Mouse (Mus musculus): Measurements from ENCODE around the gene Ehd1.

Gene Ehd1

DNA sequence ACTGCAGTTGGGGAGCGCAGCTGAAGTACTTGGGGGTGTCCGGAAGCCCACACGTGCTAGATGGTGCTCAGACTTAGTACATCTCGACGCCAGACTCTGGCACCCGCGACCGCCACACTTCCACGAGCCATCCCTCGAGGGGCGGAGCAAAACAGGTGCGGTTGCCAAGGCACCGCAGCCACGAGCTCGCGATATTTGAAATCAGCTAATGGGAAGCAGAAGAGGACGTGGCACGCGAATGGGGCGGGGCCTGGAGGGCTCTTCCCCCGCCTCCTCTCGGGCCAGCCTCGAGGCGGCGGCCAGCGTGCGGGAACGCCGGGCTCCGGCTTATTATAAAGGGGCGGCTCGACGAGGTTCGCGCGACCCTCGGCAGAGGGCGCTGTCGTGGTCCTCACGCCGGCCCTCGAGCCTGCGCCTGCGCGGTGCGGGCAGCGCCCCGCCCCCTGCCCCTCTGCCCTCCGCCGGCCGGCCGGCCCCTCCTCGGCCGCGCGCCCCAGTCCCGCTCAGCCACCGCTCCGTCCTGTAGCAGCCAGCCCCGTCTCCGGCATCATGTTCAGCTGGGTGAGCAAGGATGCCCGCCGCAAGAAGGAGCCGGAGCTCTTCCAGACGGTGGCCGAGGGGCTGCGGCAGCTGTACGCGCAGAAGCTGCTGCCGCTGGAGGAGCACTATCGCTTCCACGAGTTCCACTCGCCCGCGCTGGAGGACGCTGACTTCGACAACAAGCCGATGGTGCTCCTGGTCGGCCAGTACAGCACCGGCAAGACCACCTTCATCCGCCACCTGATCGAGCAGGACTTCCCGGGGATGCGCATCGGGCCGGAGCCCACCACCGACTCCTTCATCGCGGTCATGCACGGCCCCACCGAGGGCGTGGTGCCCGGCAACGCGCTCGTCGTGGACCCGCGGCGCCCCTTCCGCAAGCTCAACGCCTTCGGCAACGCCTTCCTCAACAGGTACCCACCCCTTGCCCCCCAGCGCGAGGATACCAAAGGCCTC lies at the start of gene Ehd1:
TSS of gene Ehd1 (plus strand) at position 300 of the 996 bp plus-strand sequence.
- DNase-seq = peak; percentile 98

DNA sequence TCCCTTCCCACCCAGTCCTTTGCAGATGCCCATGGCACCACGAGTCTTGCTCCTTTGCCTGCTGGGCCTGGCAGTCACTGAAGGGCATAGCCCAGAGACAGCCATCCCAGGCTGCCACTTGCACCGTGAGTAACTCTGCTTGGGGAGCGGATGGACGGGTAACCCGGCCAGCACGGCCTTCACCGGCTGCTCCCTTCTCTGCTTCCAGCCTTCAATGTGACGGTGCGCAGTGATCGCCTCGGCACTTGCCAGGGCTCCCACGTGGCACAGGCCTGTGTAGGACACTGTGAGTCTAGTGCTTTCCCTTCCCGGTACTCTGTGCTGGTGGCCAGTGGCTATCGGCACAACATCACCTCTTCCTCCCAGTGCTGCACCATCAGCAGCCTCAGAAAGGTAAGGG lies 49.8 kb upstream of the Ehd1 start:
- DNase-seq = no peak

DNA sequence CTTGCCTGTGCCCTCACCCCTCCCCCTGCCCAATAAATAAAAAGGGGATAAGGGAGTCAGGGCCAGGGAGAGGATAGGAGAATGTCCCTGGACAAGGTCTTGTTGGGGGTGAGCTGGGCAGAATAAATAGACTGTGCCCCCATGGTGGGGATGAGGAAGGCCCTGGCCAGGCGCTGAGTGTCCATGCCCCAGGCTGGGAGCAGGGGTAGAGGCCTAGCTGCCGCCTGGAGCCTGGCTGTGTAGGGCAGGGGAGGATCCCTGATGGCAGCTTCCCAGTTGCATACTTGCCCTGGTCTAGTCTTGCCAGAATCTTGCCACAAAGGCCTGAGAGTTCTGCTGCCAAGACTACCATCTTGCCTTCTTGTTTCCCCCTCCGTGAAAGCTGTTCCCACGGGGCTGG lies 48.7 kb upstream of the Ehd1 start:
- no peak for DNase-seq

DNA sequence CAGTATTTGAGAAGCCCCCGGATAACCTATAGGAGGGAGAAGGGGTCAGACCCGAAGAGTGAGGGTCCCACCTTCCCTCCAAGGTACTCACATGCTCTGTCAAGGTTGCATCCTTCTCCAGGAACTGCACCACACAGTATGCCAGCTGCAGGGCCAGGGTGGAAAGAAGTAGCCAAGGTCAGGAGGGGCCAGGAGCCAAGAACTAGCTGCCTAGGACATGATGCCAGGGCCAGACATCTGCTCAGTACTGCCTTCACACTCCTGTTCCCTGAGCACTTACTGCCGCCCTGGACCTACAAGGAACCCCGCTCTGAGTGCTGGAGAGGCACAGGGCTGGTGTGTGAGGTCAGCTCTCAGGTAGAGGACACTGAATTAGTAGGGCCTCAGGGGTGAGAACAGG lies 46.1 kb upstream of the Ehd1 start:
- no peak for DNase-seq

DNA sequence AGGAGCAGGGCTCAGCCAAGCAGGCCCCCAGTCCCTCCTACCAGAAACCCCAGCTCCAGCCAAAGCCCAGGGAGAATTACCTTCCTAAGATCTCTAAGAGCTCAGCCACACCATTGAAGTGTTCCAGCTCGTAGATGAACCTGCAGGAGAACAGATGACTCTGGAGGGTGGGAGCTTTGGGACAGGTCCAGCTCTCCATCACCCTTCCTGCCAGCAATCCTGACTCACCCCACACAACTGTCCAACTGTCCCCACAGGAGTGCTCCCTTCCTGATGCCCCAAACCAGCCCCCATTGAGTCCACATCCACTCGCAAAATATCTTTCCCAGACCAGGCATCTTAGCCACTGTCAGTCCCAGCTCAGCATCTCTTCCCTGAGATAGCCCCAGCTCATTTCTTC lies 45.5 kb upstream of the Ehd1 start:
- no peak for DNase-seq

DNA sequence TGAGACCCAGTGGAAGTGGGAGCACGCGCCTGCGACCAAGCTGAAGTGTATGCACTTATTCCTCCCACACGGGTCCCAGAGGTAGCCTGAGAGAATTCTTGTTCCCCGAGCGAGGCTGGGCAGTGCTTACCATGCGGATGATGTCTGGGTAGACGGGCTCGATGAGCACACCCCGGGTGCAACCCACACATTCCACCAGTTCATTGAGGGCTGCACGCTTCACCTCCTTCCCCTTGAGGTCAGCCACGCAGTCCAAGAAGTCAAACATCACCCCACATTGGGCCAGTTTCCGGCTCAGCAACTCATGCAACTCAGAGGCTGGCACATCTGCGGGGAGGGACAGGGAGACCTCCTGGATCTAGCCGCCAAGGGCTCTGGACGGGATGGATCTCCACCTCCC lies 42.9 kb upstream of the Ehd1 start:
- DNase-seq = peak; percentile 34 to 43

DNA sequence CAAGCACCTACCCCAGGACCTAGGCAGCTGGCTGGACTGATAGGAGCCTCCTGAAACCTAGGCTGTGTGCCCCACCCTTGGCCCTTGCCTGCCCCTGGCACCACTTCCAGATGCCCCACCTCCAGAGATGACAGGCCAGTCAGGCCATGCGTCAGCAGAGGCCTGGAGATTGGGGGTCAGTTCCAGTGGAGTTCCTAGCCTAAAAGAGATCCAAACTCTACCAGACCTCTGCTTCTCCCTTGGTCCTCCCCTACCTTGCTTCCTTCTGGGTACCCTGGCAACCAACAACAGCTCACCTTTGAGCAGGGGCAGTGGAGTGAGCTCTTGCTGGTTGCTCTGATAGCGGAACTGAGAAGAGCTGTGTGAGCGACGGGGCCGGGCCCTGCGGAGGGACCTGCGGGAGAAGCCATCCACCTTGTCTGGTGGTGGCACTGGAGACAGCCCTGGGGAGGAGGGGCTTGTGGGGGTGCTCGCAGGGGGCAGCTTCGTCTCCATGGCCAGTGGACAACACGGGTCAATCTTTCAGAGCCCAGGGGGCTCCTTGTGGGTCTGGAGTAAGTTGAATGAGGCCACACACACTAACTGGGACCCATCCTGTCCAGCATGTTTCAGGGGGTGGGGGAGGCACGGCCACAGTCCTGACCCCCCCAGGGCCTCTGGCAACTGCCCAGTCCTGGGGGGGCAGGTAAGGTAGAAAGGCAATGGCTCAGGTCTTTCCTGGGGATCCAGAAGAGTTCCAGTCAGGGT lies 42.0 kb upstream of the Ehd1 start:
- no peak for DNase-seq

GRCm38 (mm10) chr19:6235084-6236052 lies 41.2 kb upstream of the Ehd1 start, which contains the start of gene Ppp2r5b:
TSS of gene Ppp2r5b (minus strand) at chr19:6235872.
- peak; percentile 96 to 97 for DNase-seq

- DNase-seq = peak; percentile 94 to 96
Measured at GRCm38 (mm10) chr19:6236053-6236441, 40.5 kb upstream of the Ehd1 start.

DNA sequence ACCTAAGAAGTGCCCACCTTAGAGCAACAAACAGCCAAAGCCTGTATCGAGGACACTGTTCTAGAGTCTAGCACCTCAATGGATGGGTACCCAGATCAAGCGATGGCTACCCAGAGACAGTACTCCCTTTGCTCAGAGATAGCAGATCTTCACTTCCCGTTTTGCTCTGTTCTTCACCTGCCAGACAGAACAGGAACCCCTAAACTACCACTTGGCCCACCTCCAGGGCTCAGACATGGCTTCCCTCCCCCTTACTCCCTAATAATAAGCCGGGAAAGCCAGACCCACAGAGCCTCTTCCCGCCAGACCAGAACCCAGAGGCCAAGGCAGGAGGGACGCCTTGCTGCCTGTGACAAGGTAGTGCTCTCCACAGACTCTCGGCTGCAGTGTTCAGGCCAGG lies 39.7 kb upstream of the Ehd1 start:
- DNase-seq = no peak

DNA sequence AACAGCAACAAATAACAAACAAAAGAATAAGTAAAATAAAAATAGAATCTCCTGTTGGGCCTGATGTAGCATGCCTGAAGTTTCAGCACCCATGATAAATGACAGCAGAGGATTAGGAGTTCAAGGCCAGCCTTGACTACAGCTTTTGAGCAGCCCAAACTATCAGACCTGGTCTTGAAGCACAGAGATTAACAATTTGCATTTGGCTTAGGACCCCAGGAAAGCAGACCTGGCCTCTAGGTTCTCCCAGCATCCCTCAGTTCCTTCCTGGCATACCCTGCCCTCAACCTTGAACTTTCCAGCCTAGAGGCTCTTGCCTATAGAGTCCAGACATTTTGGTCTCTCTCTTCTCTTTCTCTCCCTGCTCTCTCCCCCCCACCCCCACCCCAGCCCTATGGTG lies 37.8 kb upstream of the Ehd1 start:
- no peak for DNase-seq

DNA sequence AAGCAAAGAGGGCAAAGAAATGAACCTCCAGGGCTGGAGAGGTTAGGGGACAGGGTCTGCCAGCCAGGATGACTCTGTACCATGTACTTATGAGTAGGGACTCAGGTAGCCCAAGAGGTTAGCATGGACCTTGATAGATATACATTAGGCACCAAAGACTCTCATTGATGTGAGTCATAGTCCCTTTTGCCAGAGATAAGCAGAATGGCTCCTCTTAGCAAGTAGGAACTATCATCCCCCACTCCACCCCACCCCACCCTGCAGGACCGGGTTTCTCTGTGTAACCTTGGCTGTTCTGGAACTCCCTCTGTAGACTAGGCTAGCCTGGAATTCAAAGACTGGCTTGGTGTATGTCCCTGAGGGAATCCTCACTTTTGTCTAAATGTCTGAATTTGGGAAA lies 36.4 kb upstream of the Ehd1 start:
- DNase-seq = no peak

DNA sequence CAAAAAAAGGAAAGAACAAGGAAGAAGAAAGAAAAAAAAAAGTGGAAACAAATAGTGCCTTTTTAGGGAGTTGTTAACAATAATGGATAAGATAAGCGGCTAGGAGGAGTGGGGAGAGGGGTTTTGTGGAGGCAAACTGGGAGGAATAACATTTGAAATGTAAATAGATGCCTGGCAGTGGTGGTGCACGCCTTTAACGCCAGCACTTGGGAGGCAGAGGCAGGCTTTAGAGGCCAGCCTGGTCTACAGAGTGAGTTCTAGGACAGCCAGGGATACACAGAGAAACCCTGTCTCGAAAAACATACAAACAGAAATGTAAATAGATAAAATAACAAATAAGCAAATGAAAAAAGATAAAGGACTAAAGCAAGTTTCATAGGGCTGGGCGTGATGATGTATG lies 35.8 kb upstream of the Ehd1 start:
- DNase-seq = no peak

- DNase-seq = peak; percentile 99
Measured at GRCm38 (mm10) chr19:6241274-6242107, 35.0 kb upstream of the Ehd1 start, which contains the start of gene Atg2a. TSS of gene Atg2a (plus strand) at chr19:6241668.

- peak; percentile 72 to 74 for DNase-seq
Measured at GRCm38 (mm10) chr19:6242281-6242680, 34.2 kb upstream of the Ehd1 start.

GRCm38 (mm10) chr19:6243226-6243625 lies 33.3 kb upstream of the Ehd1 start:
- no peak for DNase-seq

GRCm38 (mm10) chr19:6245806-6246205 lies 30.7 kb upstream of the Ehd1 start:
- no peak for DNase-seq

DNA sequence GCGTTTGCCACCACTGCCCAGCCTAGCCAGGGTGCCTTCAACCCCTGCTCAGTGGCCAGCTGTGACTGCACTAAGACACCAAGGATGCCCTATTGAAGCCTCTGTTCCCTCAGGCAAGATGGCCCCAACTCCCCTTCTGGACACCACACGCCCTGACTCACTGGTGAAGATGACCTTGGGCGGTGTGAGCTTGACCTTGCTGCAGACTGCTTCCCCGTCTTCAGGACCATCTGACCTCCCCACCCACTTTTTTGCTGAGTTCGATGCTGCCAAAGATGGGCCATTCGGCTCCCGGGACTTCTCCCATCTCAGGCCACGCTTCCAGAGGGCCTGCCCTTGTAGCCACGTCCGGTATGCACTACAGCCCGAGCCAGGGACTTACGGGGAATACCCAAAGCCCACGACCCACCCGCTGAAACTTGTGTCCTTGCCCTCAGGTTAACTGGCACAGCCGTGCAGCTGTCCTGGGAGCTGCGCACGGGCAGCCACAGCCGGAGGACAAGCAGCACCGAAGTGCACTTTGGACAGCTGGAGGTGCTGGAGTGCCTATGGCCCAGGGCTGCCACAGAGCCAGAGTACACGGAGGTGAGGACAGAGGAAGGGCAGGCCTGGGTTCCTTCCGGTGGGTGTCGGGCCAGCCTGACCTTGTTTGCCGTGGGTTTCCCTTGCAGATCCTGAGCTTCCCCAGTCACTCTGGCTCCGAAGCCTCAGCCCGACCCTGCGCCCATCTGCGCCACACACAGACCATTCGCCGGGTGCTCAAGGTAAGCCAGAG lies 28.8 kb upstream of the Ehd1 start:
- DNase-seq = no peak

- no peak for DNase-seq
Measured at GRCm38 (mm10) chr19:6253021-6253420, 23.5 kb upstream of the Ehd1 start.

DNA sequence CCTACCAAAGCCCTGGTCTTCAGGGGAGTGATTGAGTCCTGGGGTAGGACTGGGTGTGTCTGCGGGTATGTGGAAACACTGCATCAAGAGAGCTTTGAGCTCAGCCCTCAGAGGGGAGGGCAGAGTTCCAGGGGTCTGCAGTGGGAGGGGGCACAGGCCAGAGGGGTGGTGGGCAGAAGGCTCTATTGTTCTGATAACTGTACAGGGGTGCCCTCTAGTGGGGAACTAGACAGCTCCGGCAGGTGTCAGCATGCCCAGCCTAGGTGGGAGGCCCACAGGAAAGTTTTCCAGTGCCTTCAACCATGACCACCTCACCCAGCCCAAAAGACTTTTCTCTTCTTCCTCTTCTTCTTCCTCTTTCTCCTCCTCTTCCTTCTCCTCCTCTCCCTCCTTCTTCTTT lies 16.1 kb upstream of the Ehd1 start:
- peak; percentile 58 to 70 for DNase-seq

DNA sequence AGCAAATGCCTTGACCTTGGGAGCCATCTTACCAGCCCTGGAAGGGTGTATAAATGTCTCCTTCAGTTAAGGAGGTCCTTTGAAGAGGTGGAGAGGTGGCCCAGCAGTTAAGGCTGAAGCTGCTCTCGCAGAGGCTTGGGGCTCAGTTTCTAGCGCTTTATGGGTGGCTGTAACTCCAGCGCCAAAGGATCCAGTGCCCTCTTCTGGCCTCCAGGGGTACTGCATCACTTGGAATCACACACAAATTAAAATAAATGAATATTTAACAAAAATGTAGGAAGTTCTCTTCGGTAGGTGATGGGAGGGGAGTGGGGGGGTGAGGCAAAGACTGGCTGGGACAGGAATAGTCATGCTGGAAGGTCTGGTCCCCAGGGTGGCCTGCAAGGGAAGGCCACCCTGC lies 15.6 kb upstream of the Ehd1 start:
- DNase-seq = peak in 1 of 2 experiments; percentile 44
